Mouse (Mus musculus): ENCODE measurements around the gene AI837181. TPM values are rescaled to one million over a fixed set of nuclear protein-coding genes. Genes with fewer than 3 reads are reported as not detected.

The AI837181 gene
- polyA plus RNA-seq, 1 experiment from 2014 or later = 33.1 TPM

DNA sequence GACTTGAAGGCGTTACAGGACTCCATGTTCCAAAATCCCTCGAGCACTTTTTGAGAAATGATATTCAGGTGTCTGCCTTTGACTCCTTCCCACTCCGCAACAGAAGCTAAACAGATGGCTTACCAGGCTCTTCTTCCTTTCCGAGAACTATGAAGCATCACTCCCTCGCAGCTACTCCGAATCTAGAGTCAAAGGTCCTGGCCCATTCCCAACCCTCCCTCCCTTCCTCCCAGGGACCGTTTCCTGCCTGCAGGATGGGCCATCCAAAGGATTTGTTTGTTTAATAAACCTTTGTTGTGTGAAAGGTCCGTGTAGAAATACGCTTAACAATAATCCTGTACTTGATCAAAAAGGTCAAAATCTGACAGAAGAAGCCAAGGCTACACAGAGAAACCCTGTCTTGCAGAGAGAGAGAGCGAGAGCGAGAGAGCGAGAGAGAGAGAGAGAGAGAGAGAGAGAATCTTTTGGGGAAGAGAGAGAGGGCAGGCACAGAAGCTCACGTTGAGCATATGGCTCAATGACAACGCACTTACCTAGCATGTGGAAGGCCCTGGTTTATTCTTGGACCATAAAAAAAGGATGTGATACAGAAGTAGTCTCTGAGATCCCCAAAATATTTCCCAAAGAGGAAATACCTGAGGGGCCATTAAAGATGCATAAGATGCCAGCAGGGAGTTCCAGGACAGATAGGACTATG is 33.0 kb downstream of the AI837181 start, which contains the start of gene Ccdc85b:
Gene Ccdc85b, minus strand, starts transcription at position 149 of the 697 bp plus-strand sequence.
- peaks cover 32% of the 10 kb centered on the region for H3K4me1 ChIP-seq (ENCODE audit: control insufficient read depth, insufficient read depth, low read length)
- 18% methylated on average over 14 of the region's 14 CpGs for WGBS
- no peak for DNase-seq (ENCODE audit: low spot score, missing footprints)
- H3K4me2 ChIP-seq = peak within 1 kb of the TSS; percentile 100
- peak within 1 kb of the TSS; percentile 75 for H3K4me3 ChIP-seq (ENCODE audit: low read depth, low read length)
- H3K27ac ChIP-seq (ENCODE audit: low read depth, low read length) = peak within 1 kb of the TSS; percentile 89
- ATAC-seq (ENCODE audit: low FRiP score) = no peak
- H3K9me3 ChIP-seq (ENCODE audit: control insufficient read depth, low read length) = no peaks in the 10 kb centered on the region
- no peaks in the 10 kb centered on the region for H3K36me3 ChIP-seq (ENCODE audit: control insufficient read depth, insufficient read depth, low read length)
- 0 out of 2 replicates have a peak, but pooled peaks cover 3% of the 10 kb centered on the region for H3K27me3 ChIP-seq (ENCODE audit: control insufficient read depth, insufficient read depth, low read length)
- peak within 1 kb of the TSS; percentile 87 for H3K9ac ChIP-seq (ENCODE audit: low read length)

DNA sequence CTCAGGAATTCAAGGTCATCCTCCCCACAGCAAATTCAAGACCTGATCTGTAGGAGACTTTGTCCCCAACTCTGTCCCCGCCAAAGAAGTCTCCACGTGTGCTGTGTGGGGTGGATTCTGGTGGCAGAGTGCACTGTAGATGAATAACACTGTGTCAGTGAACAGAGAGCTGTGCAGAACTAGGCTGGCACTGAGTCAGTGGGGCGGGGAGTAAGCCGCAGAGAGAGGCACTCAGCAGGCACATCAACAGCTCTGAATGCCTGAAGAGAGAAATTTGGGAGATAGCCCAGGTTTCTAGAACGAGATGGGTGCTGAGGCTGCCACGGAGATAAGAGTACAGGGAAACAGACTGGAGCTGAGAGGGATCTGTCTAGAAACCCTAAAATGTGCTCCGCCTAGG is 34.1 kb downstream of the AI837181 start:
- no peak overlapping the region for H3K4me3 ChIP-seq (ENCODE audit: low read depth, low read length)
- H3K4me2 ChIP-seq = no peak overlapping the region
- 74% methylated on average over 7 of the region's 7 CpGs for WGBS
- 0 out of 2 replicates have a peak, but pooled peaks cover 3% of the 10 kb centered on the region for H3K27me3 ChIP-seq (ENCODE audit: control insufficient read depth, insufficient read depth, low read length)
- ATAC-seq (ENCODE audit: low FRiP score) = no peak
- H3K36me3 ChIP-seq (ENCODE audit: control insufficient read depth, insufficient read depth, low read length) = no peaks in the 10 kb centered on the region
- no peak for DNase-seq (ENCODE audit: low spot score, missing footprints)
- no peaks in the 10 kb centered on the region for H3K9me3 ChIP-seq (ENCODE audit: control insufficient read depth, low read length)
- H3K9ac ChIP-seq (ENCODE audit: low read length) = no peak overlapping the region
- peaks cover 33% of the 10 kb centered on the region for H3K4me1 ChIP-seq (ENCODE audit: control insufficient read depth, insufficient read depth, low read length)
- no peak overlapping the region for H3K27ac ChIP-seq (ENCODE audit: low read depth, low read length)

DNA sequence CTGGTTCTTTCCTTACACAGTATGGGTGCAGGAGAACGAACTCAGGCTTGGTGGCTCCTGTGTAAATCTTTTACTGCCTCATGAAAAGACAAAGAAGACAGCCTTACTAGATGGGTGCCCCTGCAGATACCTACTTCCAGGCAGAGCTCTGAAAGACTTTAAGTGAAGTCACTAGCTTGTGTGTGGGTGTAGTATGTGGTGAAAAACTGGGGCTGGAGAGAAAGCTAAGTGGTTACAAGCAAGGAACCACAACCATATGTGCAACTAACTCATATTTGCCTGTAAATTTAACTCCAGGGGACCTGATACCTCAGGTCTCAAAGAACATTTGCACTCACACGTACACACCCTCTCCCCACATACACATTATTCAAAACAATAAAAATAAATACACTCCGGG is 35.0 kb downstream of the AI837181 start:
- Histone ChIP-seq H3K27me3 (ENCODE audit: control insufficient read depth, insufficient read depth, low read length) (0 out of 2 replicates have a peak, but pooled peaks cover 3% of the 10 kb centered on the region), H3K9me3 (ENCODE audit: control insufficient read depth, low read length) (no peaks in the 10 kb centered on the region), H3K36me3 (ENCODE audit: control insufficient read depth, insufficient read depth, low read length) (no peaks in the 10 kb centered on the region), H3K4me1 (ENCODE audit: control insufficient read depth, insufficient read depth, low read length) (peaks cover 36% of the 10 kb centered on the region), H3K27ac (ENCODE audit: low read depth, low read length) (peak overlapping the region; percentile 30; the same call in 1 of the 2 replicates), H3K9ac (ENCODE audit: low read length) (peak overlapping the region; percentile 86), H3K4me3 (ENCODE audit: low read depth, low read length) (peak overlapping the region; percentile 82), H3K4me2 (peak overlapping the region; percentile 91)
- WGBS = 33% methylated on average over 3 of the region's 3 CpGs
- ATAC-seq (ENCODE audit: low FRiP score) (no peak), DNase-seq (ENCODE audit: low spot score, missing footprints) (no peak)

DNA sequence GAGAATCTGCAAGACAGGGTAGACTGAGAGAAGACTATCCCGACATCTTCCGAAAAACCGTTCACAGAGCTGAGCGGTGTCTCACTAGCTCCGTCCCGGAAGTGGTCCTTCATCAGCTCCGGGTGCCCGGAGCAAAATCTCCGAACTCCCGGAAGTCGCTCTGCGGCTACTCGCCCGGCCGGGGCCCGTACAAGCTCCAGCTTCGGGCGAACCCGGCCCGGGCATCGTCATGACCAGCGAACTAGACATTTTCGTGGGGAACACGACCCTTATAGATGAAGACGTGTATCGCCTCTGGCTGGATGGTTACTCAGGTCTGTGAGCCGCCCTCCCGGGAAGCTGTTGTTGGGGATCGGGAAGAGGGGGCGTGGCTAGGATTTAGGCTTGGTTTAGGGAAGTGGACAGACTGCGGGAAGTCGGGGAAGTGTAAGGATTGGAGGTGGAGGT is 35.5 kb downstream of the AI837181 start, which contains the start of gene Fibp:
Gene Fibp, plus strand, starts transcription at position 151 of the 447 bp plus-strand sequence.
- H3K4me1 ChIP-seq (ENCODE audit: control insufficient read depth, insufficient read depth, low read length) = peaks cover 31% of the 10 kb centered on the region
- H3K27me3 ChIP-seq (ENCODE audit: control insufficient read depth, insufficient read depth, low read length) = 0 out of 2 replicates have a peak, but pooled peaks cover 3% of the 10 kb centered on the region
- H3K9me3 ChIP-seq (ENCODE audit: control insufficient read depth, low read length) = no peaks in the 10 kb centered on the region
- peak; percentile 45 for ATAC-seq (ENCODE audit: low FRiP score)
- no peaks in the 10 kb centered on the region for H3K36me3 ChIP-seq (ENCODE audit: control insufficient read depth, insufficient read depth, low read length)
- H3K4me2 ChIP-seq = peak within 1 kb of the TSS; percentile 91
- peak; percentile 100 for DNase-seq (ENCODE audit: low spot score, missing footprints)
- peak within 1 kb of the TSS; percentile 30; the same call in 1 of the 2 replicates for H3K27ac ChIP-seq (ENCODE audit: low read depth, low read length)
- WGBS = under 1% methylated on average over 32 of the region's 32 CpGs
- peak within 1 kb of the TSS; percentile 86 for H3K9ac ChIP-seq (ENCODE audit: low read length)
- H3K4me3 ChIP-seq (ENCODE audit: low read depth, low read length) = peak within 1 kb of the TSS; percentile 82

DNA sequence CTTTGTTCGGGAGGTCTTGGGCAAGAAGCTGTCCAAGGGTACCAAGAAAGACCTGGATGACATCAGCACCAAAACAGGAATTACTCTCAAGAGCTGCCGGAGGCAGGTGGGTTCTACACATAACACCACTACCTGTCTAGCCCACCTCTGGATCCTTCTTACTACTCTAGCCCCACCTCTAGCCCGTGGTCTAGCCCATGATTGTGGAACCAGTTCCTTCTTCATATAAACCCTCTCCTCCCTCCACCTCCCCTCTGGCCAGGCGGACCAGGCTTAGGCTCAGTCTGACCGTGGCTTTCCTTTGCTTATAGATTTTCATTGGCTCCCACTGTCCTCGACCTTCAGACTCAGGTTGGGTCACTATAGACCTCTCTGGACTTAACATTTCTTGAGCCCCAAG is 36.5 kb downstream of the AI837181 start:
- Histone ChIP-seq H3K4me1 (ENCODE audit: control insufficient read depth, insufficient read depth, low read length) (peaks cover 22% of the 10 kb centered on the region), H3K27ac (ENCODE audit: low read depth, low read length) (no peak overlapping the region), H3K9me3 (ENCODE audit: control insufficient read depth, low read length) (no peaks in the 10 kb centered on the region), H3K27me3 (ENCODE audit: control insufficient read depth, insufficient read depth, low read length) (0 out of 2 replicates have a peak, but pooled peaks cover 3% of the 10 kb centered on the region), H3K36me3 (ENCODE audit: control insufficient read depth, insufficient read depth, low read length) (0 out of 2 replicates have a peak, but pooled peaks cover 4% of the 10 kb centered on the region), H3K4me2 (peak overlapping the region; percentile 91), H3K9ac (ENCODE audit: low read length) (no peak overlapping the region), H3K4me3 (ENCODE audit: low read depth, low read length) (peak overlapping the region; percentile 82; the same call in 1 of the 2 replicates)
- ATAC-seq (ENCODE audit: low FRiP score) (no peak), DNase-seq (ENCODE audit: low spot score, missing footprints) (no peak)
- WGBS = 89% methylated on average over 6 of the region's 6 CpGs

DNA sequence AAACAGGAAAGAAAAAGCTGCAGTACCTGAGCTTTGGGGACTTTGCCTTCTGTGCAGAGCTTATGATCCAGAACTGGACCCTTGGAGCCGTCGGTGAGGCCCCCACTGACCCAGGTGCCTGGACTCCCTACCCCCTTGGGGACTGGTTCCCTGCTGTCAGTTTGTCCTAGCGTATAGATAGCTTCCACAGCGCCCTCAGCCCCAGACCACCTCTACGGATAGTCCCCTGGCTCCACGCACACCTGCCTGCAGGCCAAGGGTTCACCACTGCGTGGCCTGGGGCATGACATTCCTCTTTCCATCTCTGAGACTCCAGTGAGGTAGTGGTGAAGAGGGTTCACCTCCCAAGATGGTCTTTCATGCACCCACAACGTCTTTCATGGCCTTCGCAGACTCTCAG is 38.3 kb downstream of the AI837181 start:
- DNase-seq (ENCODE audit: low spot score, missing footprints) = no peak
- Histone ChIP-seq H3K36me3 (ENCODE audit: control insufficient read depth, insufficient read depth, low read length) (0 out of 2 replicates have a peak, but pooled peaks cover 4% of the 10 kb centered on the region), H3K4me3 (ENCODE audit: low read depth, low read length) (no peak overlapping the region), H3K4me1 (ENCODE audit: control insufficient read depth, insufficient read depth, low read length) (peaks cover 14% of the 10 kb centered on the region), H3K9ac (ENCODE audit: low read length) (no peak overlapping the region), H3K27ac (ENCODE audit: low read depth, low read length) (no peak overlapping the region), H3K4me2 (no peak overlapping the region), H3K9me3 (ENCODE audit: control insufficient read depth, low read length) (no peaks in the 10 kb centered on the region), H3K27me3 (ENCODE audit: control insufficient read depth, insufficient read depth, low read length) (0 out of 2 replicates have a peak, but pooled peaks cover 3% of the 10 kb centered on the region)
- ATAC-seq (ENCODE audit: low FRiP score) = no peak
- WGBS = 89% methylated on average over 9 of the region's 9 CpGs

DNA sequence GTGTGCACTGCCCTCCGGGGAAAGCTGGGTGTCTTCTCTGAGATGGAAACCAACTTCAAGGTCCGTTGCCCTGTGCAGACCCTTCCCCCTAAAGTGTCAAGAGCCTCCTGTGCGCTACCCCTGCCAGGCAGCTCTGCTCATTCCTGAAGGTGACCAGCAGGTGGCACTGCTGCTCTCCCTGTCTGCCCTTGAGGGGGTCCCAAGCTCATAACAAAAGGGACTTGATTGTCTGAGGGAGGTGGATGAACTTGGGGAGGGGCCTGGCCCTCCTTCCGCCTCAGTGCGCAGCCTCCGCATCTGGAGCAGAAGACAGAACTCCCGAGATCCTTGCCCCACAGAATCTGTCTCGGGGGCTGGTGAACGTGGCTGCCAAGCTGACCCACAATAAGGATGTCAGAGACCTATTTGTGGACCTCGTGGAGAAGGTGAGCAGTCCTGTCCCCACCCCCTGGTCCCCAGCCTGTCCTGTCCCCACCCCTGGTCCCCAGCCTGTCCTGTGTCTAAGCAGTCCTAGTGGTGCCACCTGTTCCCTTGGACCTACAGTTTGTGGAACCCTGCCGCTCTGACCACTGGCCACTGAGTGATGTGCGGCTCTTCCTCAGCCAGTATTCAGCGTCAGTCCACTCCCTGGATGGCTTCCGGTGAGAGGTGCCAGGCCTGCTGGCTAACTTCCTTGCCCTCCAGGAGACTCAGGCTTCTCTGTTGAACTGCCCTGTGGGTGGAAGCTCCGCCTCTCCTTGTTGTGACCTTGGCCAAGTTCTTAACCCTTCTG is 39.0 kb downstream of the AI837181 start:
- H3K27me3 ChIP-seq (ENCODE audit: control insufficient read depth, insufficient read depth, low read length) = no peaks in the 10 kb centered on the region
- no peaks in the 10 kb centered on the region for H3K9me3 ChIP-seq (ENCODE audit: control insufficient read depth, low read length)
- H3K4me3 ChIP-seq (ENCODE audit: low read depth, low read length) = 0 out of 2 replicates have a peak overlapping the region, but pooled peaks have one; percentile 15
- ATAC-seq (ENCODE audit: low FRiP score) (peak; percentile 74), DNase-seq (ENCODE audit: low spot score, missing footprints) (peak; percentile 96)
- H3K4me1 ChIP-seq (ENCODE audit: control insufficient read depth, insufficient read depth, low read length) = peaks cover 14% of the 10 kb centered on the region
- 0 out of 2 replicates have a peak, but pooled peaks cover 4% of the 10 kb centered on the region for H3K36me3 ChIP-seq (ENCODE audit: control insufficient read depth, insufficient read depth, low read length)
- peak overlapping the region; percentile 54 for H3K27ac ChIP-seq (ENCODE audit: low read depth, low read length)
- WGBS = 53% methylated on average over 15 of the region's 15 CpGs
- peak overlapping the region; percentile 55 for H3K9ac ChIP-seq (ENCODE audit: low read length)
- H3K4me2 ChIP-seq = peak overlapping the region; percentile 35

DNA sequence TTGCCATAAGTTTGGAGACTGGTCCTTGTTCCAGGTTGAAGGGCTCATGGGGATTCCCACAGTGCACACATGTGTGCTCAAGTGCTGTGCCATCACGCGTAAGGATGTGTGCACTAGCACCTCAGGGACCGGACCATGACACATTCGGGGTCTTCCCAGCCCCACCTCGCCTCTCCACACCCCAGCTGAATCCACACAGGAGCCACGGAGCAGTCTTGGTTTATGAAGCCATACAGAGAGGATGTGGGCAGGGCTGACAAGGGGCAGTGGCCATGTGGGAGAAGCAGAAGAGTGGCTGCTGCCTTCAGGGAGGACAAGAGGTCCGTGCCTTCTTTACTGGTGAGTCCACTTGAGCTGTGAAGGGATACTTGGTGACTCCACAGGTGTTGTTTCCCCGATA is 40.1 kb downstream of the AI837181 start:
- no peak overlapping the region for H3K4me3 ChIP-seq (ENCODE audit: low read depth, low read length)
- H3K9me3 ChIP-seq (ENCODE audit: control insufficient read depth, low read length) = no peaks in the 10 kb centered on the region
- no peaks in the 10 kb centered on the region for H3K27me3 ChIP-seq (ENCODE audit: control insufficient read depth, insufficient read depth, low read length)
- no peak overlapping the region for H3K27ac ChIP-seq (ENCODE audit: low read depth, low read length)
- H3K36me3 ChIP-seq (ENCODE audit: control insufficient read depth, insufficient read depth, low read length) = 0 out of 2 replicates have a peak, but pooled peaks cover 4% of the 10 kb centered on the region
- 96% methylated on average over 8 of the region's 8 CpGs for WGBS
- peaks cover 12% of the 10 kb centered on the region for H3K4me1 ChIP-seq (ENCODE audit: control insufficient read depth, insufficient read depth, low read length)
- DNase-seq (ENCODE audit: low spot score, missing footprints) (no peak), ATAC-seq (ENCODE audit: low FRiP score) (no peak)
- H3K4me2 ChIP-seq = no peak overlapping the region
- H3K9ac ChIP-seq (ENCODE audit: low read length) = no peak overlapping the region
